Mouse (Mus musculus) olfactory bulb, adult 2 months (tissue): Measurements from ENCODE around the gene Fam19a2.

ENCODE experiments used
- CTCF ChIP-seq: fragments of 200-500 bp; IDR thresholded peaks from 2 replicates; pipeline ENCODE4 v1.5.1; 2012; ENCODE audit warnings: low read depth, mild to moderate bottlenecking, low read length, moderate library complexity; ENCODE audit not compliant: insufficient read depth
- POLR2A ChIP-seq: fragments of 200-500 bp; IDR thresholded peaks from 2 replicates; pipeline ENCODE4 v1.6.1; 2012; ENCODE audit warnings: mild to moderate bottlenecking, low read depth, low read length, moderate library complexity; ENCODE audit not compliant: insufficient read depth

DNA sequence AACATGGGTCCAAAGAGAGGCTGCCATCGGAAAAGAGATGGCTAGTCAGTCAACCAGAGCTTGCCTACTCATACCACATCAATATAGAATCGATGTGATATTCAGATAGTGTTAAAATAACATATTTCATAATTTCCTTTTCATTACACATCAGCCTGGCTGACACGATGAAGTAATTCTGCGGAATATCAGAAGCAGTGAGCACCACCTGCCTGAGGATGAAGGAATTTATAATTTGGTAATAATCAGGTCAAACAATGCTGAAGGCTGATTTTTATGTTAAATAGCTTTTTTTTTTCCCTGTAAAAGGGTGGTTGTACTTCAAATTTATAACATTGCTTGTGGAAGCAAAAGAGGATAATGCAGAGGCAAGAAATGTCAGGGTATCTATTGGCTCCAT is 490.2 kb downstream of the Fam19a2 start:
- no peak for TF ChIP-seq POLR2A
- no peak for TF ChIP-seq CTCF
